Mouse (Mus musculus) kidney, postnatal 14 days (tissue): ENCODE data around the gene Psors1c2.

ENCODE experiments used
- DNase-seq: peaks from one replicate; pipeline ENCODE4 v3.0.0; 2022; ENCODE audit warnings: mixed read lengths

Gene Psors1c2

GRCm38 (mm10) chr17:35558216-35558615 lies 25.2 kb downstream of the Psors1c2 start:
- DNase-seq = no peak

- DNase-seq = no peak
These were observed 34.1 kb downstream of the Psors1c2 start, which contains the start of gene 2300002M23Rik for GRCm38 (mm10) chr17:35567150-35567549. Gene 2300002M23Rik, plus strand, starts transcription at chr17:35567450.

- DNase-seq = no peak
These were observed 34.8 kb downstream of the Psors1c2 start for GRCm38 (mm10) chr17:35567767-35568166.

- no peak for DNase-seq
These were observed 36.3 kb downstream of the Psors1c2 start for GRCm38 (mm10) chr17:35569091-35569944.

GRCm38 (mm10) chr17:35570836-35571235 lies 37.8 kb downstream of the Psors1c2 start:
- no peak for DNase-seq

GRCm38 (mm10) chr17:35571477-35571876 lies 38.5 kb downstream of the Psors1c2 start:
- DNase-seq = no peak

- DNase-seq = peak; percentile 81
These were observed 45.2 kb downstream of the Psors1c2 start for GRCm38 (mm10) chr17:35578211-35578610.

- no peak for DNase-seq
These were observed 49.9 kb downstream of the Psors1c2 start for GRCm38 (mm10) chr17:35582900-35583299.
